Mouse (Mus musculus) bone marrow macrophage, adult 2 months (primary cell): ENCODE measurements at regions not wholly inside any gene's neighbourhood (a gene's known extent, or its start where the extent isn't known, plus 50 kb on each side); places are given as distances from the start of the nearest gene placed in this dataset.
A peak's percentile ranks its signal among the peaks of the same experiment; 100 is the strongest.

Experiments used
- H3K27ac ChIP-seq: 2 replicates; pipeline ENCODE4 v1.5.1; 2012; ENCODE audit warnings: low read depth, low read length; ENCODE audit not compliant: insufficient read depth
- H3K4me1 ChIP-seq: 2 replicates; pipeline ENCODE4 v1.6.1; 2012; ENCODE audit warnings: low read length; ENCODE audit not compliant: control insufficient read depth, insufficient read depth
- H3K4me3 ChIP-seq: 2 replicates; pipeline ENCODE4 v1.5.1; 2012; ENCODE audit warnings: mild to moderate bottlenecking, low read length, moderate library complexity; ENCODE audit not compliant: insufficient read depth
- CTCF ChIP-seq: IDR thresholded peaks from 2 replicates; pipeline ENCODE4 v1.5.1; 2012; ENCODE audit warnings: low read depth, mild to moderate bottlenecking, low read length, moderate library complexity
- POLR2A ChIP-seq: IDR thresholded peaks from 2 replicates; pipeline ENCODE4 v1.6.1; 2012; ENCODE audit warnings: mild to moderate bottlenecking, low read depth, low read length, borderline replicate concordance

- no peak overlapping the region for H3K27ac ChIP-seq
- TF ChIP-seq POLR2A (no peak), CTCF (no peak)
- H3K4me1 ChIP-seq = peaks cover 3% of the 10 kb centered on the region; the same call in 1 of the 2 replicates
- no peak overlapping the region for H3K4me3 ChIP-seq
These were observed 350.7 kb upstream of the Rasa1 start for GRCm38 (mm10) chr13:85639376-85640229.

DNA sequence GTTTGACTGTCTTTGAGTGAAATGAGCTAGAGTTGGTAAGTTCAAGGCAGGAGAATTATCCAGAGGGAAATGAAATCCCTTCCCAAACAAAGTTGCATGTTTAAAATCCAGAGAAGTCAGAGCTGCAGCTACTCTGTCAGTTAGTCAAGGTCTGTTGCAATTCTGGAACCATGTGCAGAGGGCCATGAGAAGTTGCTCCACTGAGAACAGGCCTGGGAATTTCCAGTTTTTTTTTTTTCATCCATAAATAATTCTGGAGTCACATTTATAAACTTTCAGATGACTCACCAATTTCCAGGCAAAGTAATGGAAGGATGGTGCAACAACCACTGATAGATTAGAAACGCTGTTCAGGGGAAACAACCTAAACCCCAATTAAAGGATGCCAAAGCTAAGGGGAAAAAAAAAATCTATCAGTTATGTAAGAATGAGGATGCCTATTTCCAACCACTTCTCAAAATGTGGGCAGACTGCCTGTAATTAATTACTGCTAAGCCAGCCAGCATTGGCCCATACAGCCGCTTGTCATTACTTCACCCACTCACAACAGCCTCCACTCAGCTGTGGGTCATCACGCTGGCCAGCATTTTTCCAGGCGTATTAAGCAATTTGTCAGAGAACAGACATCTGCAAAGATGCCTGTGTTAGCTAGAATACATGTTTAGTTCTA is 340.7 kb upstream of the Rasa1 start:
- no peak for TF ChIP-seq CTCF
- no peak for TF ChIP-seq POLR2A
- H3K4me1 ChIP-seq = peaks cover 7% of the 10 kb centered on the region
- H3K27ac ChIP-seq = peak overlapping the region; percentile 13; the same call in 1 of the 2 replicates
- H3K4me3 ChIP-seq = no peak overlapping the region
